Mouse (Mus musculus): Measurements from ENCODE around the gene Krt35.

Krt35 gene

DNA sequence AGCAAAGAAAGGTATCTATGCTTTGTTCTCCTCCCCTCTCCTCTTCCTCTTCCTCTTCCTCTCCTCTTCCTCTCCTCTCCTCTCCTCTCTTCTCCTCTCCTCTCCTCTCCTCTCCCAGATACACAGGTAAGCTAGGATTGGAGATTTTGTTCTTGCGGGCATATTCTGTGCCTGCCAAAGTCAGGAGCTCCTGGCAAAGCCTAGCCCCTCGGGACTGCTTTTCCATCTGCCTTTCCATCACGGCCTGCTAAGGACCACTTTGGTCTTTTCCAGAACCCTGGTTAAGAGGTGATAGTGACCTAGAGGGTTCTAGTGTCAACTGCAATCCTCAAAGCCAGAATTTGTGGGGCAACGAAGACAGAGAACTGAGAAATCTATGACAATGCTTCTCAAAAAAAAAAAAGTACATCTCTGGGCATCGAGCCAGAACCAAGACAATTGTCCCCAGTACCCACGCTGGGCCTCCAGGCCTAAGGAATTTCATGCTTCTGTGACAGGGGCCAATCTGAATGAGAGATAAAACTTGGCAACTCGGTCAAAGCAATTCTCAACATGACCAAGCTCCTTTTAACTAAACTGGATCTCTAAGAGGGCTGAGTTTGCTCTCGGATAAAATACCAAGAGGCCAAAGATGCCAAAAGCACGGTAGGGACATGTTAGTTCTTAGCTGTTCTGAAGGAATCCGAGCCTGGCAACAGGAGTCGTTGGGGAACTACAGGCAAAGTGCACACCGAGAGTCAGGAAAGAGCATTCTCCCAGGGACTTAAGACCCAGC, 29.6 kb downstream of the Krt35 start:
- DNase-seq (ENCODE audit: low spot score): no peak

DNA sequence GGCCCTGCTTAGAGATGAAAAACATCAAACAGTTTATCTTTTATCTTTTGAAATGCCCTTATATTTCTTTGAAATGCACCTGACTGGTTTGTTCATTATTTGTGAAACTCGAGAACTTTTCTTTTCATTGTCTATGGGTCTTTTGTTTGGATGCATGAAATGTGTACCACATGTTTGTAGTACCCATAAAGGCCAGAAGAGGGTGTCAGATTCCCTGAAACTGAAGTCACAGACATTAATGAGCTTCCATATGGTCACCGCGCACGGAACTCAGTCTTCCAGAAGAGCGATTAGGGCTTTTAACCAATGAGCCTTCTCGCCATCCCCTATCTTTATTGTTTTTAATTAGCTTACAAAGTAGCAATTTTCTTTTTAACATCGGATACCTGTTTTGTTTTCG, 37.2 kb downstream of the Krt35 start:
- DNase-seq (ENCODE audit: low spot score): no peak

DNA sequence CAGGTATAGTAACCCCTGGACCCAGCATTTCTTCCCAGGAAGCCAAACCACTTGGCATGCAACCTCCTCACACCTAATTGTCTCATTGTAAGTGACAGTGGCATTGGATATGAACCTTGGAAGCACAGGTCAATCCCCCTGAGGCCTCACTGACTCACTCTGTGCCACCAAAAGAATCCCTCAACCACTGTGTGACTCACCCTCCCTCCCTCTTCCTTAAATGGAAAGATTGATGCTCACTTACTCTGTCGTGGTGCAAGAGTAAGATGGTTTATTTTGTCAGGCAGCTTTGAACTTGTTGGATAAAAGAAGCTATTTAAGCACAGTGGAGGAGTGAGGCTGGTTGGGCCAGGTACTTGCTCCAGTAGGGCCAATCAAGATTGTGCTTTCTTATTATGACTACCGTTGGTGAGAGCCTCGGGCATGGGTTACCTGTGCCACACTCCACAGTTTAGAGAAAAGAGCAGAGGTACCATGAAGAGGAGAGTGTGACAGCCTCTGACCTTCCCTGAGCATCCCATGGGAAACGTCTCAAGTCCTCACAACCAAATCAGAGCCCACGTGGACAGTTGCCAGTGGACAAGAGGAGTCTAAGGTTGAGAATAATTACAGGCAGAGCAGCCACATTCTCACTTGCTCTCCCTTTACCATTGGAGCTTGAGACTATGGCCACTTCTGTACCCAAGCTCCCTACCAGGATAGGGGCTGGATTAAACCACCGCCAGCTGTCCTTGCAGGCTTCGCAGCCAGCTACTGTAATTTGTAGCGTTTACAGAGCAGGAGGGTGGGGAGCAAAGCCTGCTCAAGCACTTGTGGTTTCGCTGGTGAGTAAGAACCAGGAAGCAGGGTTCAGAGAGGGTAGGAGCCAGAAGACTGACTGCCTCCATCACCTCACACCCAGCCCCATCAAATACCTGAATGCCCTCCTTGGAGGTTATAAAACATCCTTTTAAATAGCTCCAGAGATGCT, 40.1 kb downstream of the Krt35 start:
- no peak for DNase-seq (ENCODE audit: low spot score)

DNA sequence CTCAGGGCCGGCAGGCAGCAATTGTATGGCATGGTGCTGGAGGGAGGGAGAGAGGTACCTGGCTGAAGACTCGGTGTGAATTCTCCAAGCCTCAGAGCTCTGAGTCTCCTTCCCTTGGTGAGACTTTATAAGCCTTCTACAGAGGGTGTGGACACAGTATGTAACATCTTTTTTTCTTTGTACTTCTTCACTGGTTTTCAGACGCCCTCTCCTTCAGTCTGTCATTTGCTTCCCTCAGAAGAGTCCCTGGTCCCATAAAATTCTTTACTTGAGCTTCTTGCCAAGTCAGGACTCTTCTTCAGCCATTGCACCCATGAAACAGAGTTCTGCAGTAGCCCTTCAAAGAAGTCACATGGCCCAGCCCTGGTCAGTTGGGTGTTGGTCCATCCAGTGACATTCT, 45.6 kb downstream of the Krt35 start, which contains the start of gene Krt31:
Krt31 (minus strand) TSS at position 101 of the 400 bp plus-strand sequence.
- DNase-seq (ENCODE audit: low spot score): no peak

DNA sequence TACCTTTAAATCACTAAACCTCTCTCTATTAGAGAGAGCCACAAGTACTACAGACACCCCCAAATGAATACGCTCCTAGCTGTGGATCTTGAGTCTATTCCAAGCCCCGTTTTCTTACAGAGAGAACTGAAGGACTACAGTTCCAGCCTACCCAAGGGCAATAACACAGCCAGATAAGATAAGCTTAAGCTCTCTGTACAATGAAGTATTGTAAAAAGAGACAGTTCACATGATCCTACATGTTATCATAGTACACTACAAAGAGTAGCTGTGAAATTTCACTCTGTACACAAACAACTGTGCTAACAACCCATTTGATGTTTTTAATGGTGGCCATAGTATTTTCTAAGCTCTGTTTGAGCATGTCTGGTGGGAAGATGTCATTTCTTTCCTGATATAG, 48.8 kb downstream of the Krt35 start:
- DNase-seq (ENCODE audit: low spot score): no peak

DNA sequence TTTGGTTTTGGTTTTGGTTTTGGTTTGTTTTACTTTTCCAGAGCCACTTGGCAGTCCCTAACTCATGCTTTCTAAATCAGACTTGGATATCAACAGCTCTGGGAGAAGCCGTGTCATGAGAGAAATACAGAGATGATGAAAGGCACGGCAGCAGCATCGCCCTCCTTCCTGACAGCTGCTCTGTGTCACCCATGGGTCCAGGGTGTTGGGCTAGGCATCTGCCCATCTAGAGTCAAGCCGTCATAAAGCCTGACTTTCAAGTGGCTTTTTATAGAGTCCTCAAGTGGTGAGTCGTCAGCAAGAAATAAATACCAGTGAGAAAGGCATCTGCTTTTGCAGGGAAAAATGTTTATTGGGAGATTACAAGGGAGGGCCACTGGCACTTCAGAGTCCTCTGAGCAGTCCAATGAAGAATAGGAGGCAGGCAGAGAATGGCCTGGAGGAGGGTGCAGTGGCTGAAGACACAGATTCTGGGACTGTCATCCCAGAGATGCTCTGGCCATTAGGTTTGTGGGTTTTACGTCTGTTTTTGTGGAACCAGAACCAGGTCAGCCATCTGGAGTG, 49.7 kb downstream of the Krt35 start:
- no peak for DNase-seq (ENCODE audit: low spot score)
